Mouse (Mus musculus) embryonic stem cell, embryonic (primary cell): ENCODE data around the gene Ankrd28.
"Not testable (repeated sequence)": the region's sequence is repeated elsewhere in the genome, so short reads cannot be mapped to it uniquely, and the experiment has no call there.

ENCODE experiments used
- CTCF ChIA-PET, 4 experiments: fragments of 300-600 bp in 2 of 4; fragments of 350-600 bp in 2 of 4; sonication (Branson Sonifier 250); formaldehyde crosslinking; loops; one replicate each; lab custom pipeline; 2022; ENCODE audit warnings: inconsistent platforms in 2 of 4; lab: Charles Lee
- POLR2A ChIA-PET, 4 experiments: fragments of 300-600 bp in 2 of 4; fragments of 350-600 bp in 2 of 4; sonication (Branson Sonifier 250); formaldehyde crosslinking; loops; one replicate each; lab custom pipeline; 2022; ENCODE audit warnings: antibody characterized with exemption in 4 of 4, inconsistent platforms in 1 of 4; lab: Charles Lee

The Ankrd28 gene

GRCm38 (mm10) chr14:31830571-31831369 is at the start of gene Ankrd28:
Gene Ankrd28, minus strand, starts transcription at chr14:31830651.
- ChIA-PET POLR2A (interaction anchor here (0.6 to 2.5 kb wide), 18 partner anchors 10 to 427 kb away, joined by 3 to 8 read pairs (median 4); partner anchors contain the start of gene Ncoa4 (in 1 of the 4)), CTCF (no interaction called here)

- ChIA-PET POLR2A (no interaction called here), CTCF (no interaction called here)
Observed at GRCm38 (mm10) chr14:31879456-31879855, 49.0 kb upstream of the Ankrd28 start.

GRCm38 (mm10) chr14:31872130-31872529 is 41.7 kb upstream of the Ankrd28 start:
- ChIA-PET POLR2A (interaction anchor here in 1 of 4 experiments (0.7 kb wide), 1 partner anchor 49 kb away, joined by 3 read pairs; no protein-coding TSS in a partner anchor), CTCF (no interaction called here)

GRCm38 (mm10) chr14:31870436-31870835 is 40.0 kb upstream of the Ankrd28 start:
- ChIA-PET POLR2A (no interaction called here), CTCF (interaction anchor here in 1 of 4 experiments (0.6 kb wide), 1 partner anchor 553 kb away, joined by 4 read pairs; no protein-coding TSS in a partner anchor)

GRCm38 (mm10) chr14:31868591-31868990 is 38.1 kb upstream of the Ankrd28 start:
- POLR2A ChIA-PET, result interaction anchor here in 1 of 4 experiments (1.3 kb wide), 1 partner anchor 42 kb away, joined by 3 read pairs; no protein-coding TSS in a partner anchor
- CTCF ChIA-PET, result no interaction called here

- POLR2A ChIA-PET, CTCF ChIA-PET: not testable (repeated sequence)
Observed at GRCm38 (mm10) chr14:31866366-31866765, 35.9 kb upstream of the Ankrd28 start.

GRCm38 (mm10) chr14:31858679-31859078 is 28.2 kb upstream of the Ankrd28 start:
- ChIA-PET POLR2A (interaction anchor here in 2 of 4 experiments (1.1 to 1.5 kb wide), 5 partner anchors 15 to 71 kb away, joined by 3 to 9 read pairs (median 3); no protein-coding TSS in a partner anchor), CTCF (no interaction called here)

GRCm38 (mm10) chr14:31857096-31857975 is 26.9 kb upstream of the Ankrd28 start:
- CTCF ChIA-PET, result interaction anchor here in 1 of 4 experiments (0.7 kb wide), 1 partner anchor 43 kb away, joined by 3 read pairs; no protein-coding TSS in a partner anchor
- POLR2A ChIA-PET, result interaction anchor here in 2 of 4 experiments (0.5 to 1.4 kb wide), 2 partner anchors 38 to 72 kb away, joined by 3 to 4 read pairs; no protein-coding TSS in a partner anchor

GRCm38 (mm10) chr14:31856007-31856406 is 25.6 kb upstream of the Ankrd28 start:
- ChIA-PET POLR2A (interaction anchor here in 2 of 4 experiments (0.9 to 1.7 kb wide), 2 partner anchors 63 to 81 kb away, joined by 5 to 9 read pairs; no protein-coding TSS in a partner anchor), CTCF (no interaction called here)

GRCm38 (mm10) chr14:31854667-31855066 is 24.2 kb upstream of the Ankrd28 start:
- ChIA-PET POLR2A (interaction anchor here in 2 of 4 experiments (1.2 to 1.7 kb wide), 3 partner anchors 18 to 64 kb away, joined by 3 to 5 read pairs (median 4); no protein-coding TSS in a partner anchor), CTCF (no interaction called here)

GRCm38 (mm10) chr14:31843571-31843970 is 13.1 kb upstream of the Ankrd28 start:
- CTCF ChIA-PET, result no interaction called here
- POLR2A ChIA-PET, result no interaction called here

GRCm38 (mm10) chr14:31832022-31832421 is 1.6 kb upstream of the Ankrd28 start:
- CTCF ChIA-PET, result no interaction called here
- POLR2A ChIA-PET, result no interaction called here

GRCm38 (mm10) chr14:31831370-31831712 is 890 bp upstream of the Ankrd28 start:
- CTCF ChIA-PET, result no interaction called here

GRCm38 (mm10) chr14:31829761-31830562 is 489 bp downstream of the Ankrd28 start:
- ChIA-PET POLR2A (interaction anchor here (0.6 to 2.5 kb wide), 22 partner anchors 10 to 426 kb away, joined by 3 to 8 read pairs (median 3); partner anchors contain the start of gene Ncoa4 (in 1 of the 4)), CTCF (interaction anchor here in 1 of 4 experiments (0.6 kb wide), 1 partner anchor 1303 kb away, joined by 3 read pairs; no protein-coding TSS in a partner anchor)

More at GRCm38 (mm10) chr14:31831370-31831712, 890 bp upstream of the Ankrd28 start:
- POLR2A ChIA-PET, result interaction anchor here in 3 of 4 experiments (1.0 to 2.5 kb wide), 5 partner anchors 11 to 111 kb away, joined by 3 to 8 read pairs (median 4); no protein-coding TSS in a partner anchor

- CTCF ChIA-PET, result interaction anchor here in 1 of 4 experiments (2.2 kb wide), 1 partner anchor 115 kb away, joined by 6 read pairs; no protein-coding TSS in a partner anchor
- POLR2A ChIA-PET, result interaction anchor here in 3 of 4 experiments (0.5 to 2.4 kb wide), 9 partner anchors 9 to 258 kb away, joined by 3 to 9 read pairs (median 4); partner anchors contain the start of genes Dph3 (in 1 of the 3) and Oxnad1 (in 1 of the 3)
Observed at GRCm38 (mm10) chr14:31827221-31827620, 3.2 kb downstream of the Ankrd28 start.

GRCm38 (mm10) chr14:31809942-31810341 is 20.5 kb downstream of the Ankrd28 start:
- CTCF ChIA-PET, result interaction anchor here in 2 of 4 experiments (0.6 to 1.3 kb wide), 2 partner anchors 133 to 147 kb away, joined by 3 to 4 read pairs; no protein-coding TSS in a partner anchor
- POLR2A ChIA-PET, result interaction anchor here in 3 of 4 experiments (0.6 to 1.4 kb wide), 5 partner anchors 9 to 168 kb away, joined by 3 to 4 read pairs (median 3); partner anchors contain the start of gene Hacl1 (in 1 of the 3)

- POLR2A ChIA-PET, result no interaction called here
- CTCF ChIA-PET, result interaction anchor here in 2 of 4 experiments (0.8 to 1.5 kb wide), 2 partner anchors 23 to 1145 kb away, joined by 3 to 5 read pairs; no protein-coding TSS in a partner anchor
Observed at GRCm38 (mm10) chr14:31803791-31804190, 26.7 kb downstream of the Ankrd28 start.
